Mouse (Mus musculus) lung, adult 2 months (tissue): ENCODE data around the gene Arhgef2.

ENCODE experiments used
- CTCF ChIP-seq: fragments of 200-500 bp; IDR thresholded peaks from 2 replicates; pipeline ENCODE4 v1.5.1; 2011; ENCODE audit warnings: mild to moderate bottlenecking, low read length, control low read depth; ENCODE audit not compliant: insufficient read depth
- POLR2A ChIP-seq: fragments of 200-500 bp; IDR thresholded peaks from 2 replicates; pipeline ENCODE4 v1.6.1; 2011; ENCODE audit warnings: low read depth, mild to moderate bottlenecking, control low read depth, low read length, borderline replicate concordance; ENCODE audit errors: extremely low read depth

DNA sequence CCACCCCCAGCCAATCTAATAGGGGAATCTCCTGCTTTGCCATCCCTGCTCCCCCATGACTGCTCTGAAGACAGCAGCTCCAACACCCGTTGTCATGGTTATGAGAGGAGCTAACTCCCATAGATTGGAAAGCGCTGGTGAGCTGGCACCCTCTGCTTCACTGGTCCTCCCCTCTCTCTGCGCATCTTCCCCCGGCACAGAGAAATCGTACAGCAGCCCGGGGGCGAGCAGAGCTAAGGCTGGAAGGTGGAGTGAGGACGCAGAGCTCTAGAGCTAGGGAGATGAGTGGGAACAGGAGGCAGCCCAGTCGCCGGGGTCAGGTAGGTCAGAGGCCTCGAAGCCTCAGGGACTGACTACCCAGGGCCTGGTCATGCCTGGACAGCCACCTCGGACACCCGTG, 23.5 kb downstream of the Arhgef2 start:
- TF ChIP-seq CTCF: no peak
- no peak for TF ChIP-seq POLR2A
